Mouse (Mus musculus) erythroid progenitor cell, adult 5-6 weeks (primary cell): ENCODE measurements around the gene Dip2a. TPM values are rescaled to one million over a fixed set of nuclear protein-coding genes. Genes with fewer than 3 reads are reported as not detected.

ENCODE experiments used
- ATAC-seq: replicated peaks from 2 replicates; pipeline ENCODE4 v1.8.0; 2016; ENCODE audit warnings: moderate number of reproducible peaks, mild to moderate bottlenecking, moderate TSS enrichment, inconsistent platforms; ENCODE audit not compliant: poor library complexity, low FRiP score, severe bottlenecking
- total RNA-seq, 2 experiments: library from RNA; stranded (forward) in 1 of 2; stranded (reverse) in 1 of 2; fragments of 150-400 nt in 1 of 2; fragments of 186-747, 209-891 nt in 1 of 2; gene quantifications; 2 replicates each; pipeline versions ENCODE4 v1.2.3 to v1.2.4; 2015 to 2017; ENCODE audit warnings: low replicate concordance in 2 of 2

Dip2a gene
- total RNA-seq (2015; ENCODE audit: low replicate concordance) = 0.36 and 0.42 TPM in 2 replicates
- 0.76 and 2.1 TPM in 2 replicates for total RNA-seq (2017; ENCODE audit: low replicate concordance)

- ATAC-seq = peak; percentile 94
Measured at GRCm38 (mm10) chr10:76344711-76345539, at the start of gene Dip2a. TSS of gene Dip2a (minus strand) at chr10:76345291.

GRCm38 (mm10) chr10:76392596-76392995 is 47.5 kb upstream of the Dip2a start:
- ATAC-seq = no peak

- ATAC-seq = peak; percentile 60
Measured at GRCm38 (mm10) chr10:76391786-76392185, 46.7 kb upstream of the Dip2a start.

GRCm38 (mm10) chr10:76391166-76391565 is 46.1 kb upstream of the Dip2a start:
- ATAC-seq = no peak

- no peak for ATAC-seq
Measured at GRCm38 (mm10) chr10:76374981-76375380, 29.9 kb upstream of the Dip2a start.

- ATAC-seq = no peak
Measured at GRCm38 (mm10) chr10:76371736-76372135, 26.6 kb upstream of the Dip2a start.

- ATAC-seq = no peak
Measured at GRCm38 (mm10) chr10:76368766-76369165, 23.7 kb upstream of the Dip2a start.

- ATAC-seq = no peak
Measured at GRCm38 (mm10) chr10:76363233-76363632, 18.1 kb upstream of the Dip2a start.

GRCm38 (mm10) chr10:76358468-76358867 is 13.4 kb upstream of the Dip2a start:
- ATAC-seq = no peak

GRCm38 (mm10) chr10:76357286-76357875 is 12.3 kb upstream of the Dip2a start:
- no peak for ATAC-seq

GRCm38 (mm10) chr10:76354974-76355373 is 9.9 kb upstream of the Dip2a start:
- no peak for ATAC-seq

GRCm38 (mm10) chr10:76353986-76354385 is 8.9 kb upstream of the Dip2a start:
- no peak for ATAC-seq

- no peak for ATAC-seq
Measured at GRCm38 (mm10) chr10:76351953-76352352, 6.9 kb upstream of the Dip2a start.

- peak; percentile 57; the same call in 1 of the 2 replicates for ATAC-seq
Measured at GRCm38 (mm10) chr10:76346589-76346988, 1.5 kb upstream of the Dip2a start.

- peak; percentile 39; the same call in 1 of the 2 replicates for ATAC-seq
Measured at GRCm38 (mm10) chr10:76346043-76346491, 976 bp upstream of the Dip2a start.

- ATAC-seq = peak; percentile 41; the same call in 1 of the 2 replicates
Measured at GRCm38 (mm10) chr10:76345540-76345902, 430 bp upstream of the Dip2a start.

GRCm38 (mm10) chr10:76334350-76334749 is 10.7 kb downstream of the Dip2a start:
- no peak for ATAC-seq

GRCm38 (mm10) chr10:76332040-76332439 is 13.1 kb downstream of the Dip2a start:
- no peak for ATAC-seq

- no peak for ATAC-seq
Measured at GRCm38 (mm10) chr10:76329093-76329492, 16.0 kb downstream of the Dip2a start.

- ATAC-seq = no peak
Measured at GRCm38 (mm10) chr10:76328574-76328973, 16.5 kb downstream of the Dip2a start.
